Mouse (Mus musculus): ENCODE measurements around the gene Siglec1. TPM values are rescaled to one million over a fixed set of nuclear protein-coding genes. Genes with fewer than 3 reads are reported as not detected.

The Siglec1 gene
- polyA plus RNA-seq, 1 experiment from 2014 or later = 0.47 TPM

DNA sequence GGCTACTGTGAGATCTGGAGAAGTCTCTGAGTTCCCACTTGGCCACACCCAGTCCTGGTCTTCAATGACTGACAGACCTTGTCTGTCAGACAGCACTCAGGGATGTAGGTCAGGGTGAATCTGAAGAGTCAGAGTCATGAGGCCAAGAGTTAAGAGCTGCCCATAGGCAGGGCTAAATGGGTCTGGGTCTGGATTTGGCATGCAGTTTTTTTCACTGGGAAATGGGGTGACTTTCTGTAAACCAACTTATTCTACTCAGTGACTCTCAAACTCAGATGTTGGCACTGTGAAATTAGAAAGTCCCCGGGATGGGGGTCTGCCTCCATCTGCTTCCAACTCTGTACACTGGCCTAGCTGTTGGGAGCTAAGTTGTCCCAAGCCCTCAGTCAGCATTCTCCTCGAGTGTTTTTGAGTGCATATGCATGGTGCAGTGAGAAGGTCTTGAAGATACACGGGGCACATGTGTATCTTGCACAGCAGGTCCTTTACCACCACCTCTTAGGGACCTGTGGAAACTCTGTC is 42.1 kb upstream of the Siglec1 start:
- peaks cover 5% of the 10 kb centered on the region; the same call in 1 of the 2 replicates for H3K36me3 ChIP-seq (ENCODE audit: control insufficient read depth, insufficient read depth, low read length)
- H3K4me1 ChIP-seq (ENCODE audit: control insufficient read depth, insufficient read depth, low read length) = peaks cover 31% of the 10 kb centered on the region
- ATAC-seq (ENCODE audit: low FRiP score, low TSS enrichment) = no peak
- peak overlapping the region; percentile 74 for H3K4me2 ChIP-seq (replicated peaks; ENCODE audit: low read depth, low read length)
- no peaks in the 10 kb centered on the region for H3K9me3 ChIP-seq (ENCODE audit: control insufficient read depth, low read length)
- peak overlapping the region; percentile 67; the same call in 1 of the 2 replicates for H3K4me3 ChIP-seq (ENCODE audit: low read length)
- no peak overlapping the region; the same call in 1 of the 2 replicates for H3K9ac ChIP-seq (ENCODE audit: low read depth, low read length)
- H3K27ac ChIP-seq (ENCODE audit: low read depth, low read length) = no peak overlapping the region
- WGBS = 76% methylated on average over 3 of the region's 3 CpGs
- H3K27me3 ChIP-seq (ENCODE audit: control insufficient read depth, insufficient read depth, low read length) = no peaks in the 10 kb centered on the region

DNA sequence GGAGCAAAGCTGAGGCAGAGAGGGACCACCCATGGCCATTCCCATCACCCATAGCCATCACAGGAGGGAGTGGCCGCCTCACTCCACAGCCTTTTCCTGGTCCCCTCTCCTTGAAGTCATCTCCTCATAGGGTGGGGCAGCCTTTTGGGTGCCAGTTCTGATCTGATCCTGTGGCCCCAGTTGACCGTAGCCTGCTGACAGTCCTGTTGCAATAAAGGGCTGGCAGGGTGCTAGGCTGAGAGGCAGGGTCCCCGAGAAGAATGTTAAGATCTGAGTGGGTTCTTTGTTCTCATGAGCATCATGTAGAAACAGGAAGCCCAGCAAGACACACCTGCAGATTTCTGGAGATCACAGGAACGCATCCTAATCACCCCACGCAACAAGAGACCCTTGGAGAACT is 41.6 kb upstream of the Siglec1 start:
- Histone ChIP-seq H3K4me2 (replicated peaks; ENCODE audit: low read depth, low read length) (peak overlapping the region; percentile 74), H3K27me3 (ENCODE audit: control insufficient read depth, insufficient read depth, low read length) (no peaks in the 10 kb centered on the region), H3K9me3 (ENCODE audit: control insufficient read depth, low read length) (no peaks in the 10 kb centered on the region), H3K4me3 (ENCODE audit: low read length) (peak overlapping the region; percentile 67), H3K9ac (ENCODE audit: low read depth, low read length) (peak overlapping the region; percentile 81), H3K27ac (ENCODE audit: low read depth, low read length) (no peak overlapping the region), H3K4me1 (ENCODE audit: control insufficient read depth, insufficient read depth, low read length) (peaks cover 31% of the 10 kb centered on the region), H3K36me3 (ENCODE audit: control insufficient read depth, insufficient read depth, low read length) (peaks cover under 1% of the 10 kb centered on the region; the same call in 1 of the 2 replicates)
- 75% methylated on average over 5 of the region's 5 CpGs for WGBS
- no peak for ATAC-seq (ENCODE audit: low FRiP score, low TSS enrichment)

DNA sequence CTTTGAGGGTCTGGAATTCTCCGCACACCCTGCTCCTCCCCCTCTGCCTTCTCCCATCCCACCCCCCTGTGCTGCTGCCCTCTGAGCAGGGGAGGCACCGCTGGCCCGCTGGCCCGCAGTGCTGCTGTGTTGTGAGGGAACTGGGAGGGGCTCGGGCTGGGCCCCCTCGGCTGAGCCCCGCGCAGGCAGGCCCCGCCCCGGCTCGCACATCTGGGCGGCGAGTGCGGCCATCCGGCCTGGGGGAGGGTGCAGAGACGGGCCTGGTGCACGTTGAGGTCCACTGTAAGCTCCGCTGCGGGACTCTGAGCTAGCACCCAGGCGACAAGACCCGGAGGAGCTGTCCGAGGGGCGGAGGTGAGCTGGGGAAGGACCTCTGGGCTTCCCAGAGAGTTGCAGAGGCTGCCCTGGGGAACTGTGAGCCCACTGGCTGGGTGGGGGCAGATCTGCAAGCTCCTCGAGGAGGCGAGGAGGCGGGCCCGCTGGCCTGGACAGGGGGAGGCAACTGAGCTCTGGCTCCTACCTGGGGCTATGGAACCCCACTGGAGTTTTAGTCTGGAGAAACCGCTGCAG is 40.7 kb upstream of the Siglec1 start, which contains the start of gene Hspa12b:
Gene Hspa12b, plus strand, starts transcription at position 120 of the 570 bp plus-strand sequence.
- ATAC-seq (ENCODE audit: low FRiP score, low TSS enrichment) = peak; percentile 94
- Histone ChIP-seq H3K4me3 (ENCODE audit: low read length) (peak within 1 kb of the TSS; percentile 67), H3K27me3 (ENCODE audit: control insufficient read depth, insufficient read depth, low read length) (no peaks in the 10 kb centered on the region), H3K9ac (ENCODE audit: low read depth, low read length) (peak within 1 kb of the TSS; percentile 81), H3K27ac (ENCODE audit: low read depth, low read length) (peak within 1 kb of the TSS; percentile 80; the same call in 1 of the 2 replicates), H3K4me2 (replicated peaks; ENCODE audit: low read depth, low read length) (peak within 1 kb of the TSS; percentile 74), H3K4me1 (ENCODE audit: control insufficient read depth, insufficient read depth, low read length) (peaks cover 31% of the 10 kb centered on the region), H3K9me3 (ENCODE audit: control insufficient read depth, low read length) (no peaks in the 10 kb centered on the region), H3K36me3 (ENCODE audit: control insufficient read depth, insufficient read depth, low read length) (no peaks in the 10 kb centered on the region; the same call in 1 of the 2 replicates)
- under 1% methylated on average over 28 of the region's 28 CpGs for whole genome bisulfite sequencing

DNA sequence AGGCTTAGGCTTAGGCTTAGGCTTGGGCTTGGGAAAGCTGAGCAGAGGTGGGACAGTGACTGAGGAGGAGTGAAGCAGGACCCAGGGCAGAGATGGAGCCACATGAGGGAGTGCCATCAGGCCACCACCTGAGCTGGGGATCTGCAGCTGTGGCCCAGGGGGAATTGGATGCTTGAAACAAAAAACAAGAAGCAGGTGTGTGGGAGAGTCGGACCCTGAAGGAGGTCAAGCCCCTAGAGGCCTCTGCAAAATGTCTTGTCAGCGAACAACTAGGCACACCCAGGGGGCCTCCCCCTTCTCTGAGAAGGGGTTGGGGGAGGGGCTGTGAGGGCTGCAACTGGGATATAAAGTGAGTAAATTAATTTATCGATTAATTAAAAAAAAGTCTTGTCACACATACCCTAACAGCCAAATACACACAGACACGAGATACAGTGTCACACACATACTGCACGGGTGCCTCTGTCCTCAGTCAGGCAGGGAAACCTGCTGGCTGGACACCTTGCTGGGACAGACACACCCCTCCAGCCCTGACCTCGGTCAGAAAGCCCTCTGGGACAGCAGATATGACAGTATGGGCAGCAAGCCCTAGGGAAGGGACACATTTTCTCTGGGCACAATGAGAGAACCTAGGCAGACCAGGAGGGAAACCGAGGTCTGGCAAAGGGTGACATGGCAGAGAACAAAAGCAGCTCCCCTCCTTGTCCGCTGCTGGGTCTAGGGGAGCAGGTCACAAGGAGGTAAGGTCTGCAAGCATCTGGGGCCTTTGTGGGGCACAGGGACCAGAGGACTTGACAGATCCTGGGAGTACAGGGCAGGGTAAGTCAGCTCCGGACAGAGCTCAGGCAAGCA is 39.6 kb upstream of the Siglec1 start:
- H3K27ac ChIP-seq (ENCODE audit: low read depth, low read length) = peak overlapping the region; percentile 80; the same call in 1 of the 2 replicates
- no peak overlapping the region for H3K9ac ChIP-seq (ENCODE audit: low read depth, low read length)
- 40% methylated on average over 9 of the region's 9 CpGs for WGBS
- H3K9me3 ChIP-seq (ENCODE audit: control insufficient read depth, low read length) = no peaks in the 10 kb centered on the region
- peaks cover 31% of the 10 kb centered on the region for H3K4me1 ChIP-seq (ENCODE audit: control insufficient read depth, insufficient read depth, low read length)
- H3K4me3 ChIP-seq (ENCODE audit: low read length) = no peak overlapping the region; the same call in 1 of the 2 replicates
- H3K27me3 ChIP-seq (ENCODE audit: control insufficient read depth, insufficient read depth, low read length) = no peaks in the 10 kb centered on the region
- H3K36me3 ChIP-seq (ENCODE audit: control insufficient read depth, insufficient read depth, low read length) = no peaks in the 10 kb centered on the region; the same call in 1 of the 2 replicates
- 0 out of 2 replicates have a peak, but pooled peaks have one; percentile 14 for ATAC-seq (ENCODE audit: low FRiP score, low TSS enrichment)
- peak overlapping the region; percentile 74 for H3K4me2 ChIP-seq (replicated peaks; ENCODE audit: low read depth, low read length)

DNA sequence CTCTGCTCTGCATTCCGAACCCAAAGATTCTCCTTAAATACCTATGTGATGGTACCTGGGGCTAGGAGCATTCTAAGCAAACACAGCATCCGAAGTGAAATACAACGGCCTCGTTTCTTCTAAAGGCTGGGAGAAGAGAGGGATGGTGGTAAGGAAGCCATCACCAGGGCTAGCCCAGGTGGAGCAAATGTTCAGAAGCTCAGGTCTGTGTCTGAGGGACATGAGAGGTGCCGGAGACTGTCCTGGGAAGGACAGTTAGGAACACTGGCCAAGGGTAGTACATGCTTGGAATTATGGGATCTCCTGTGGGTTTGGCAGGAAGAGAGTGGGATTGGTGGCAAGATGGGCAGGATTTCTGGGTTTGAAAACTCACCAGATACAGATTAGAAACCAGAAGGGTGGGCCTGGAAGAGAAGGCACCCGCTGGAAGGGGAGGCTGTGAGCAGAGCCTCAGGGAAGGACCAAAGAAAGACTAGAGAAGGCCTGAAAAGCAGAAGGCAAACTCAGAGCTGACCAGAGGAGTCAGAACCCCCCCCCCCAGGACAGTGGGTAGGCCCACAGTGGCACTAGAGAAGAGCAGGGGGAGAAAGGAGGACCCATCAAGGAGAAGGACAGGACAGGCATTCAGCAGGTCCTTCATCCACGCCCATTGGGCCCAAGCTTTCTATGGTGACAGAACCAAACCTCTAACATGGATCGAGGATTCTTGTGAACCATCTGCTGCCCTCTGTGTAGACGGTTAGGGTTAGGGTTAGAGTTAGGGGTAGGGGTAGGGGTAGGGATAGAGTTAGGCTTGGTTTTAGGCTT is 38.8 kb upstream of the Siglec1 start:
- no peak overlapping the region for H3K27ac ChIP-seq (ENCODE audit: low read depth, low read length)
- no peak overlapping the region for H3K9ac ChIP-seq (ENCODE audit: low read depth, low read length)
- ATAC-seq (ENCODE audit: low FRiP score, low TSS enrichment) = no peak

DNA sequence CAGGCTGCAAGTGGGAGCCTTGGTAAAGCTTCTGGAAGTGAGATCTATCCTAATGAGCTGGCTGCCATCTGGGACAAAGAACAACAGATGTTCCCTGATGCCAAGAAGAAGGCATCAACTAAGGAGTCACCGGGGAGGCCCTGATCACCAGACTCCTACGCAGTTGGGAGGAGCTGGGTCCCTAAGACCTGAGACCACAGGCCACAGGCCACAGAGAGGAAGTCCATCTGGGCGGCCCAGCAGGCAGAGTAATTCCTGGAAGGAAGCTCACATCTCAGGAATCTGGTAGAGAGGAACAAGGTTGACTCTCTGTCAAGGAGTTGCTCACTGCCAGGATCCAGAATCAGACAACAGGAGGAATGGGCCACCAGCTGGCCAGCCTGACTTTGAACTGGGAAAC is 37.6 kb upstream of the Siglec1 start:
- H3K27ac ChIP-seq (ENCODE audit: low read depth, low read length) = no peak overlapping the region
- H3K36me3 ChIP-seq (ENCODE audit: control insufficient read depth, insufficient read depth, low read length) = no peaks in the 10 kb centered on the region
- H3K4me3 ChIP-seq (ENCODE audit: low read length) = no peak overlapping the region
- H3K9ac ChIP-seq (ENCODE audit: low read depth, low read length) = no peak overlapping the region
- peaks cover 31% of the 10 kb centered on the region for H3K4me1 ChIP-seq (ENCODE audit: control insufficient read depth, insufficient read depth, low read length)
- H3K9me3 ChIP-seq (ENCODE audit: control insufficient read depth, low read length) = no peaks in the 10 kb centered on the region
- no peak overlapping the region for H3K4me2 ChIP-seq (replicated peaks; ENCODE audit: low read depth, low read length)
- WGBS = 71% methylated on average over 3 of the region's 3 CpGs
- no peak for ATAC-seq (ENCODE audit: low FRiP score, low TSS enrichment)
- H3K27me3 ChIP-seq (ENCODE audit: control insufficient read depth, insufficient read depth, low read length) = no peaks in the 10 kb centered on the region

More for the DNA sequence above, 38.8 kb upstream of the Siglec1 start:
- Histone ChIP-seq H3K4me3 (ENCODE audit: low read length) (no peak overlapping the region), H3K9me3 (ENCODE audit: control insufficient read depth, low read length) (no peaks in the 10 kb centered on the region), H3K27me3 (ENCODE audit: control insufficient read depth, insufficient read depth, low read length) (no peaks in the 10 kb centered on the region), H3K36me3 (ENCODE audit: control insufficient read depth, insufficient read depth, low read length) (no peaks in the 10 kb centered on the region), H3K4me2 (replicated peaks; ENCODE audit: low read depth, low read length) (no peak overlapping the region), H3K4me1 (ENCODE audit: control insufficient read depth, insufficient read depth, low read length) (peaks cover 31% of the 10 kb centered on the region)
- 92% methylated on average over 9 of the region's 9 CpGs for WGBS

DNA sequence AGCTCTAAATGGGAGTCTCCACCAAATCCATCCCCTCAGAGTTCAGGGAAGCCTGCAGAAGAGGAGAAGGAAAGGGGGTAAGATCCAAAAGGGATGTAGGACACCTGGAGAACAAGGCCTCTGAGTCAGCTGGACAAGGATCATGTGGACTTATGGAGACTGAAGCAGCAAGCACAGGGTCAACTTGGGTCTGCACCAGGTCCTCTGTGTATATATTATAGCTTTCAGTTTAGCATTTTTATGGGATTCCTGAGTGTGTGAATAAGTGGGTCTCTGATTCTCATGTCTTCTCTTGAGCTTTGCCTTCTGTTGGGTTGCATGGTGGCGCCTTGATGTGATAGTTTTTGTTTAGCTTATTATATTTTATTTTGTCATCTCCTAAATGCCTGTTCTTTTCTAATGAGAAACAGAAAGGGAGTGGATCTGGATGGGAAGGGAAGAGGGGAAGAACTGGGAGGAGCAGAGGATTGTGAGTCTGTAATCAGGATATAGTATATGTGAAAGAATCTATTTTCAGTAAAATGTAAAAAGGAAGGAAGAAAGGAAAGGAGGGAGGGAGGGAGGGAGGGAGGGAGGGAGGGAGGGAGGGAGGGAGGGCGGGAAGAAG is 32.5 kb upstream of the Siglec1 start:
- peak; percentile 55; the same call in 1 of the 2 replicates for ATAC-seq (ENCODE audit: low FRiP score, low TSS enrichment)
- H3K27me3 ChIP-seq (ENCODE audit: control insufficient read depth, insufficient read depth, low read length) = no peaks in the 10 kb centered on the region
- 70% methylated on average over 2 of the region's 2 CpGs for WGBS
- H3K36me3 ChIP-seq (ENCODE audit: control insufficient read depth, insufficient read depth, low read length) = no peaks in the 10 kb centered on the region
- H3K9me3 ChIP-seq (ENCODE audit: control insufficient read depth, low read length) = no peaks in the 10 kb centered on the region
- H3K4me3 ChIP-seq (ENCODE audit: low read length) = no peak overlapping the region
- H3K4me2 ChIP-seq (replicated peaks; ENCODE audit: low read depth, low read length) = no peak overlapping the region
- no peak overlapping the region for H3K9ac ChIP-seq (ENCODE audit: low read depth, low read length)
- no peak overlapping the region for H3K27ac ChIP-seq (ENCODE audit: low read depth, low read length)
- 0 out of 2 replicates have a peak, but pooled peaks cover 1% of the 10 kb centered on the region for H3K4me1 ChIP-seq (ENCODE audit: control insufficient read depth, insufficient read depth, low read length)

DNA sequence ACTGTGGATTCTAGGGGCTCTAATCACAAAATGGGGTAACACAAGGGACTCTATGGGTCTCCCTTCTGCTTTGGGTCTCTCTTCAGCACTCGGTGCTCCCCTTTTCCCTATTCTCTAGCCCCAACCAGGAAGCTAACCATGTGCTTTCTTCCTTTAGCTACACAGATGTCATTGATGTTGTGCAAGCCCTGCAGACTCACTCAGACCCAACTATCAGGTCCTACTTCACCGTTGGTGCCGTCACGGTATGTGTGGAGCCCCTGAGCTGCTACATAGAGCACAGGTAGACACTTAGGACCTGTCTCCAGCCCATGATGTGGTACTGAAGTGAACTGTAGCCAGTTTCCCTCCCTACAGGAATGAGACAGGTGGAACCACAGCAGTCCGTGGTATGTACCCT is 19.4 kb upstream of the Siglec1 start:
- H3K9me3 ChIP-seq (ENCODE audit: control insufficient read depth, low read length) = no peaks in the 10 kb centered on the region
- no peak overlapping the region for H3K4me3 ChIP-seq (ENCODE audit: low read length)
- WGBS = 91% methylated on average over 5 of the region's 5 CpGs
- H3K9ac ChIP-seq (ENCODE audit: low read depth, low read length) = no peak overlapping the region
- no peaks in the 10 kb centered on the region for H3K36me3 ChIP-seq (ENCODE audit: control insufficient read depth, insufficient read depth, low read length)
- no peak overlapping the region for H3K4me2 ChIP-seq (replicated peaks; ENCODE audit: low read depth, low read length)
- no peak overlapping the region for H3K27ac ChIP-seq (ENCODE audit: low read depth, low read length)
- H3K4me1 ChIP-seq (ENCODE audit: control insufficient read depth, insufficient read depth, low read length) = no peaks in the 10 kb centered on the region
- H3K27me3 ChIP-seq (ENCODE audit: control insufficient read depth, insufficient read depth, low read length) = no peaks in the 10 kb centered on the region
- no peak for ATAC-seq (ENCODE audit: low FRiP score, low TSS enrichment)

Data from kidney, embryonic 14.5 days (tissue).